Mouse (Mus musculus) v-Abl transformed pro-B cells (cell line): ENCODE measurements at regions not wholly inside any gene's neighbourhood (a gene's known extent, or its start where the extent isn't known, plus 50 kb on each side); places are given as distances from the start of the nearest gene placed in this dataset.

Source experiments
- in situ Hi-C, 2 experiments: fragments of 400-800 bp; cut with MboI; formaldehyde crosslinking; loops; one replicate each; pipeline ENCODE4 v1.15.1; 2025; ENCODE audit not compliant: unreplicated experiment in 2 of 2

DNA sequence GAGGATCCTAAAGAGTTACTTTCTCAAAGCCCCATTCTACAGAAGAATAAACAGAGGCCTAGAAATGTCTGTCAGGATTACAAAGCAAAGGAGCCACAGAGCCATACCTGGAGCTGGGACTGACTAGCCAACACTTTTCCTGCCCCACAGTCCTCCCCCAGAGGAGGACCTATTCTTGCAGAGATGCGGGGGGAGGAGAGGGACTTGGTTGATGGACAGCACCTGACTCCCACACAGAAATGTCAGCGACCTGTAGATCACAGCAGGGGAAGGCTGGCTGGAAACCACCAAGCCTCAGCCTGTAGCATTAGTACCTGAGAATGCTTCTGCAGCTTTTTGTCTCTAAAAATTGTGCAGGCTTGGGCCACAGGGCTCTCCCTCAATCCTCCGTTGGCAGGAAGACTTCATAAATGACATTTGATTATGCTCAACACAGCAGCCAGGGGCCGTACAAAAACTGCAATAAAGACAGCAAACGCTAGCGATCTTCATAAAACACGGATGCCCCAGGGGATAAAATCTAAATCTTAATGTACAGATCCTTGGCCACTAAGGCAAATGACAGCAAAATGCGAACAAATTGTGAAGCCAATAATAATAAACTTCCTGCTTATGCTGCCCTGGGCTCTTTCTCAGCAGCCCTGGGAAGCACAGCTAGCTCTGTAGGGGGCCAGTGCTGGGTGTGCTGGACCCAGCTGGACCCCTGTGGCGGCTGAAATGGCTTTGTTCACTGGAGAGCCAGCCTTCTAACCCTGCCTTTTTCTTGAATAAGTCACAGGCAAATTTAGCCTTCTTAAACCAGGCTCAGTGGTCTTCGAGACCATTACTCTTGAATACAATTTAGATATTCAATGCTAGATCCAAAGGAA, 489.4 kb upstream of the Camk1g start:
- in situ Hi-C loops = no loop called here

- in situ Hi-C loops = no loop called here
Measured at GRCm38 (mm10) chr1:193847922-193848321, 477.8 kb upstream of the Camk1g start.

DNA sequence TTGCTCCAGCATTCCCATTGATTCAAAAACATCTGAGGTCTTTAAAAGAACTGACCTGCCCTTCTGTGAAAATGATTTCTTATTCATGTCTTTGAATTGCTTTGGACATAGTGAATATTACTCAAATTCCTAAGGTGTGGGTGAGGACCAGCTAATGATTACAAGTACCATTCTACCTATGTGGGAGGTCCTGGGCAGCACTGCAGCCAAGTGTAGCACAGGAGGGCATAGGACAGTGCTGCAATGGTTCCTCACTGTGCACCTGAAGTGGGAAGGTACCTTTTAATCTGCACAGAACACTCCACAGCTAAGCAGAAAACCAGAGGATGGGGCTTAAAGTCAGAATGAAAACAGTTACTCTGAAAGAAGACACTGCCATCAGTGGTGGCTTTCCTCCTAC, 474.8 kb upstream of the Camk1g start:
- in situ Hi-C loops = no loop called here

DNA sequence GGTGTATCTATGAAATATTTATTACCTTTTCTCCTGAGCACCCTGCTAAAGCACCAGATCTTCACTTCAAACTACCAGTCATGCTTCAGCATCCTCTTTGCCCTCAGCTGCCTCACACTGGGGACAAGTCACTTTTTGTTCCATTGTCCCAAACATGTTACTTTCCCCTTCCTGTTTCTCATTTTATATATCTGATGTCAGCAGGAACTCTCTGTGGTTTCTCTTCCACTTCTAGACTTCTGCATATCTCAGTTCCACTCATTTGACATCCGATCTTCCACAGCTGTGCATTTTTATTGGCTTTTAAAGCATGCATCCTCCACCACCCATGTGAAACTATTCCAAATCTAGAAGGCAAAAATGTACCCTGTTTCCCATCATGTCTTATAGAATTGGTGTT, 474.4 kb upstream of the Camk1g start:
- in situ Hi-C loops = no loop called here

DNA sequence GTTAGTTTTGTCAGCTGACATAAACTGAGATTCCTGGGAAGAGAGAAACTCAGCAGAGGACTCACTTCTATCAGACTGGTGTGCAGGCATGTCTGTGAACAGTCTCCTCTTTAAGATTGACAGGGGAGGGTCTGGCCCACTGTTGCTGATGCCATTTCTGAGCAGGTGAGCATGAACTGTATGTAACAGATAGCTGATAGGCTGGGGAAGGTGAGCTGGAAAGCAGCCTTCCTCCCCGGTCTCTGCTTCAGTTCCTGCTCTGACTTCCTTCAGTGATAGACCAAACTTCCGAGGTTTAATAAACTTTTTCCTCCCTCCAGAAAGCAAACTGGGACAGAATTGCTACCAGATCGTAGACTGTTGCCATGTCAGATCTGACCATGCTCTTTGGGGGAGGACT, 430.9 kb upstream of the Camk1g start:
- in situ Hi-C loops = no loop called here

- in situ Hi-C loops = no loop called here
Measured at GRCm38 (mm10) chr1:193790579-193790978, 420.5 kb upstream of the Camk1g start.

GRCm38 (mm10) chr1:193788496-193788895, 418.4 kb upstream of the Camk1g start:
- in situ Hi-C loops = no loop called here

GRCm38 (mm10) chr1:193787417-193787816, 417.3 kb upstream of the Camk1g start:
- in situ Hi-C loops = no loop called here

- in situ Hi-C loops = no loop called here
Measured at GRCm38 (mm10) chr1:193784966-193785365, 414.9 kb upstream of the Camk1g start.

- in situ Hi-C loops = no loop called here
Measured at GRCm38 (mm10) chr1:193784526-193784925, 414.4 kb upstream of the Camk1g start.

- in situ Hi-C loops = no loop called here
Measured at GRCm38 (mm10) chr1:193778181-193778580, 408.1 kb upstream of the Camk1g start.

DNA sequence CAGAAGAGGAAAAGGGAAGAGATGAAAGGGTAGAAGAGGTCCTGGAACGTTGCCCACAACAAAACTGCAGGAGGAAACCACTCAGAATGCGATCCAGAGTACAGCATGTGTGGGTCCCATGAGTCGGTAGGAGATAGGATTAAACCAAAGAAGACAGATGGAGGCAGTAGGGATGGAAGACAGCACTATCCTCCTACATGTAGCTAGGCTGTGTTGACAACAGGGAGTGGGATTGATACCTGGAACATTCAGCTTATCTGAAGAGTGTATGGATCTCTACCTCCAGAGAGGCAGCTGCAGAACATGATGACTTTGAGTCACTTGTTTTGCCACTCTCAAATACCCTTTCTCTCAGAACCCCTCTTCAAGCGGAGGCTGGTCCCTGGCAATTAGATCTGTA, 399.4 kb upstream of the Camk1g start:
- in situ Hi-C loops = no loop called here

GRCm38 (mm10) chr1:193764103-193764502, 394.0 kb upstream of the Camk1g start:
- in situ Hi-C loops = no loop called here

GRCm38 (mm10) chr1:193751819-193752251, 381.7 kb upstream of the Camk1g start:
- in situ Hi-C loops = no loop called here

DNA sequence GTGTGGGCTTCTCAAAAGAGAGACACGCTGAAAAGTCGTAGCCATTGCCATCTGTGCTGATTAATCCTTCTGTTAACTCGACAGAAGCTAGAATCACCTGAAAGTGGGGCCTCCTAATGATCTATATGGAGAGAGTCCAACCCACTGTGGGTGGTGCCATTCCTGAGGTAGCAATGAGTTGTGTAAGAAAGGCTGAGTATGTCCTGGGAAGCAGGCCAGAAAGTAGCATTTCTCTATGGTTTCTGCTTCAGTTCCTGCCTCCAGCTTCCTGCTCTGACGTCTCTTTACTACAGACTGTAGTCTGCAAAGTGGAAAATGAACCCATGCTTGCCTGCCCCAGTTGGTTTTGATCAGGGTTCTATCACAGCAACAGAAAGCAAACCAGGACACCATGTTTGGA, 380.8 kb upstream of the Camk1g start:
- in situ Hi-C loops = no loop called here

- in situ Hi-C loops = no loop called here
Measured at GRCm38 (mm10) chr1:193747426-193747960, 377.4 kb upstream of the Camk1g start.

DNA sequence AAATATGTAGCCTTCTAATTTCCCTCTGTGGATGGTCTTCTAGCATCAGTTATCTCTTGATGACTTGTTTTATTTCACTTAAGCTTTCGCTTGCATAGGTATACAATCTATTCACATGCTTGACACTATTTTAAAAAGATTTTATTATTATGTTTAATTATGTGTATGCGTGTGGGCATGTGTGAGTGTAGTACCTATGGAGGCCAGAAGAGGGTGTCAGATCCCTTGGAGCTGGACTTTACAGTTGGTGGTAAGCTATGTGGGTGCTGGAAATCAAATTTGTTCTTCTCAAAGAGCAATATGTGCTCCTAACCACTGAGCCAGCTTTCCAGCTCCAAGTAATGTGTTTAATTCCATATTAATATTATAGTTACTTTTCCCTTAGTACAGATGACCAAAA, 372.6 kb upstream of the Camk1g start:
- in situ Hi-C loops = no loop called here

- in situ Hi-C loops = no loop called here
Measured at GRCm38 (mm10) chr1:193738821-193739220, 368.7 kb upstream of the Camk1g start.

DNA sequence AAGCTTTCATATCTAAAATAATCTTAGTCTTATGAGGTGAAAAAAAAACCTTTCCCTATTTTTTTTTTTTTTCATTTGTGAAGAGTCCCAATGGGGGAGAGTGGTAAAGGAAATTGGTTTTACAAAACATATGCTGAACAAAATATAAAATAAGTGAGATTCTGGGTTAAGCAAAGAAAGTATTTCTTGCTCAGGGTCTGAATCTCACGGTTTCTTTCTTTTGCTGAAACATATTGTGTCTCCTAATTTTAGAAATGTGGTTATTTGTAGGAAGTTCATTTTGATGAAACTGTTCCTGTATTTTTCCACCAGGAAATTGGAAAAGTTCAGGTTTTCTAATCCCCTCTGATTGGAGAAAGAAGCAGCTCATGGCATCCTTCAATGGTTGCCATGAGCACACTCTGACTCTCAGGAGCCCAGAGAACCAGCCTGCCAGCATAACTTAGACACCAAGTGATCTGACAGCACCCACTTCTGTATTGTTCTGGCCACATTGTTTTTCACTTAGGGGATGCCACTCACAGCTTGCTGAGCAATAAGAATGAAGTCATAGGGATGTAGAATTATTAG, 365.9 kb upstream of the Camk1g start:
- in situ Hi-C loops = no loop called here

- in situ Hi-C loops = no loop called here
Measured at GRCm38 (mm10) chr1:193734014-193734763, 364.1 kb upstream of the Camk1g start.

- in situ Hi-C loops = no loop called here
Measured at GRCm38 (mm10) chr1:193733402-193733801, 363.3 kb upstream of the Camk1g start.
